Comparison of ENCODE assay signal across 23 mouse cellular contexts in genomic region chr2:73406336-73406915, GRCm38 (mm10).
"Had no signal": no experiment of that assay in that cellular context is flagged by ENCODE, and none has a peak within 500 bp of the region (broad histone marks: within the 10 kb centered on the region; RNA-seq: fewer than 3 reads in every experiment).

No protein-coding gene starts in this region.

- H3K9me3 ChIP-seq: hindbrain, embryonic 13.5 days; hindbrain, embryonic 15.5 days; kidney, embryonic 15.5 days; limb, embryonic 13.5 days; limb, embryonic 15.5 days; liver, embryonic 13.5 days had no signal

- DNase-seq: forebrain, postnatal 0 days; gastrocnemius, postnatal 14 days; gastrocnemius, postnatal 36 days; heart, adult 18-20 months; heart, postnatal 10 days; kidney, adult 11 months; kidney, adult 2 months; kidney, adult 9 months; kidney, postnatal 14 days; kidney, postnatal 36 days; layer of hippocampus, adult 9-11 months; layer of hippocampus, postnatal 36 days; left cerebral cortex, postnatal 4 days; liver, embryonic 13.5 days had no signal

- H3K4me2 ChIP-seq: heart, embryonic 12.5 days; hindbrain, embryonic 13.5 days; hindbrain, embryonic 15.5 days; kidney, embryonic 15.5 days; limb, embryonic 13.5 days; limb, embryonic 15.5 days; liver, embryonic 13.5 days had no signal

- H3K36me3 ChIP-seq: heart, embryonic 12.5 days; hindbrain, embryonic 13.5 days; hindbrain, embryonic 15.5 days; kidney, embryonic 15.5 days; limb, embryonic 13.5 days; limb, embryonic 15.5 days; liver, embryonic 13.5 days had no signal

- H3K27ac ChIP-seq: hindbrain, embryonic 13.5 days; hindbrain, embryonic 15.5 days; hindbrain, postnatal 0 days; kidney, embryonic 15.5 days; kidney, postnatal 0 days; limb, embryonic 13.5 days; limb, embryonic 15.5 days; liver, embryonic 13.5 days had no signal

- H3K4me1 ChIP-seq: heart, embryonic 12.5 days; hindbrain, embryonic 15.5 days; kidney, embryonic 15.5 days; liver, embryonic 13.5 days had no signal

- H3K4me3 ChIP-seq: heart, embryonic 12.5 days; hindbrain, embryonic 13.5 days; hindbrain, embryonic 15.5 days; kidney, embryonic 15.5 days; limb, embryonic 13.5 days; limb, embryonic 15.5 days; liver, embryonic 13.5 days had no signal

- H3K27me3 ChIP-seq: heart, embryonic 12.5 days; hindbrain, embryonic 13.5 days; hindbrain, embryonic 15.5 days; kidney, embryonic 15.5 days; limb, embryonic 13.5 days; limb, embryonic 15.5 days; liver, embryonic 13.5 days had no signal

- H3K9ac ChIP-seq: forebrain, postnatal 0 days; heart, embryonic 12.5 days; hindbrain, embryonic 13.5 days; hindbrain, embryonic 15.5 days; kidney, embryonic 15.5 days; limb, embryonic 13.5 days; limb, embryonic 15.5 days; liver, embryonic 13.5 days had no signal

- ATAC-seq: forebrain, postnatal 0 days; hindbrain, postnatal 0 days; intestine, embryonic 16.5 days had no signal
